Mouse (Mus musculus) liver, adult 2 months (tissue): ENCODE measurements around the gene Notch2.

Experiments
- CTCF ChIP-seq: fragments of 200-500 bp; IDR thresholded peaks from 2 replicates; pipeline ENCODE4 v1.5.1; 2011; ENCODE audit warnings: low read depth, low read length, control low read depth
- POLR2A ChIP-seq: fragments of 200-500 bp; IDR thresholded peaks from 2 replicates; pipeline ENCODE4 v1.6.1; 2011; ENCODE audit warnings: low read length, control low read depth; ENCODE audit not compliant: insufficient read depth; ENCODE audit errors: extremely low read depth

DNA sequence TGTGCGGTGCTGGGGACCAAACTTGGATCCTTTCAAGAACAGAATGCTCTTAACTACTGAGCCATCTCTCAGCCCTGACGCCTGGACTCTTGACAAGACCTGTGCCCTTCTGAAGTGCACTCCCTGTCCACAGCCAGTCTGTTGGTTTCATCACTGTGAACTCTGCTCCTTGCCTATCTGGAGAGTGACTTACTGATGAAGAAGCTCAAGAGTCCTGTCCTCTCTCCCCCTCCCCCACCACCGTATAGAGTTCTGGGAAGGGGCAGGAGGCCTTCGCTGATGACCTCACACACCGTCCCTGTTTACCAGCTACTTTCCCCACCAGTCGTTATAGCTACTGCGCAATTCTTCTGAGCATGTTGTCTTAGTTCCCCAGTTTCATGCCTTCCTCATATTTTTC is 55.8 kb downstream of the Notch2 start:
- TF ChIP-seq CTCF (no peak), POLR2A (no peak)
